Mouse (Mus musculus): ENCODE measurements around the gene Rpl21.
"Not testable (repeated sequence)": the region's sequence is repeated elsewhere in the genome, so short reads cannot be mapped to it uniquely, and the experiment has no call there.

The Rpl21 gene

GRCm38 (mm10) chr5:146872981-146873631, 40.4 kb downstream of the Rpl21 start:
- DNase-seq: no peak

- no peak for DNase-seq
Measured at GRCm38 (mm10) chr5:146876024-146876423, 43.3 kb downstream of the Rpl21 start.

- not testable (repeated sequence) for DNase-seq
Measured at GRCm38 (mm10) chr5:146877882-146878281, 45.2 kb downstream of the Rpl21 start.

GRCm38 (mm10) chr5:146882261-146882660, 49.6 kb downstream of the Rpl21 start:
- DNase-seq: no peak

GRCm38 (mm10) chr5:146883053-146883452, 50.4 kb downstream of the Rpl21 start:
- DNase-seq: no peak

- DNase-seq: no peak
Measured at GRCm38 (mm10) chr5:146883486-146884272, 51.0 kb downstream of the Rpl21 start.
